Mouse (Mus musculus): ENCODE results near the gene Crispld2. TPM values are rescaled to one million over a fixed set of nuclear protein-coding genes. Genes with fewer than 3 reads are reported as not detected.

The Crispld2 gene
- polyA plus RNA-seq, 1 experiment: 4.1 TPM

- H3K27ac ChIP-seq (ENCODE audit: insufficient read depth, low read length): no peak overlapping the region
- H3K36me3 ChIP-seq (ENCODE audit: control insufficient read depth, insufficient read depth, low read length): no peaks in the 10 kb centered on the region
- H3K27me3 ChIP-seq (ENCODE audit: control insufficient read depth, insufficient read depth, low read length): no peaks in the 10 kb centered on the region
- H3K4me1 ChIP-seq (ENCODE audit: control insufficient read depth, insufficient read depth, insufficient read length): peaks cover 11% of the 10 kb centered on the region; the same call in 1 of the 2 replicates
- 90% methylated on average over 8 of the region's 8 CpGs for WGBS
- DNase-seq (ENCODE audit: low read depth in 1 of 2, low spot score in 2 of 2): no peak
- H3K4me3 ChIP-seq (ENCODE audit: extremely low read depth, insufficient read depth, insufficient read length): no peak overlapping the region
- TF ChIP-seq CTCF (IDR thresholded peaks at IDR 0.05; ENCODE audit: extremely low read depth, insufficient read depth, insufficient read length, insufficient replicate concordance) (no peak), POLR2A (IDR thresholded peaks at IDR 0.05; ENCODE audit: low read depth, low read length) (no peak)
Measured at GRCm38 (mm10) chr8:120052318-120052717, 60.1 kb downstream of the Crispld2 start.

GRCm38 (mm10) chr8:120054833-120055232 is 62.6 kb downstream of the Crispld2 start:
- H3K4me3 ChIP-seq (ENCODE audit: extremely low read depth, insufficient read depth, insufficient read length): no peak overlapping the region
- WGBS: 83% methylated on average over 3 of the region's 3 CpGs
- no peaks in the 10 kb centered on the region for H3K27me3 ChIP-seq (ENCODE audit: control insufficient read depth, insufficient read depth, low read length)
- H3K27ac ChIP-seq (ENCODE audit: insufficient read depth, low read length): no peak overlapping the region
- TF ChIP-seq POLR2A (IDR thresholded peaks at IDR 0.05; ENCODE audit: low read depth, low read length): no peak
- no peak for TF ChIP-seq CTCF (IDR thresholded peaks at IDR 0.05; ENCODE audit: extremely low read depth, insufficient read depth, insufficient read length, insufficient replicate concordance)
- no peak for DNase-seq (ENCODE audit: low read depth in 1 of 2, low spot score in 2 of 2)
- no peaks in the 10 kb centered on the region for H3K36me3 ChIP-seq (ENCODE audit: control insufficient read depth, insufficient read depth, low read length)
- H3K4me1 ChIP-seq (ENCODE audit: control insufficient read depth, insufficient read depth, insufficient read length): peaks cover 6% of the 10 kb centered on the region; the same call in 1 of the 2 replicates

GRCm38 (mm10) chr8:120057078-120057477 is 64.8 kb downstream of the Crispld2 start:
- H3K27ac ChIP-seq (ENCODE audit: insufficient read depth, low read length): no peak overlapping the region
- 77% methylated on average over 2 of the region's 2 CpGs for WGBS
- TF ChIP-seq CTCF (IDR thresholded peaks at IDR 0.05; ENCODE audit: extremely low read depth, insufficient read depth, insufficient read length, insufficient replicate concordance): no peak
- TF ChIP-seq POLR2A (IDR thresholded peaks at IDR 0.05; ENCODE audit: low read depth, low read length): no peak
- DNase-seq (ENCODE audit: low read depth in 1 of 2, low spot score in 2 of 2): no peak
- no peaks in the 10 kb centered on the region for H3K27me3 ChIP-seq (ENCODE audit: control insufficient read depth, insufficient read depth, low read length)
- no peaks in the 10 kb centered on the region for H3K36me3 ChIP-seq (ENCODE audit: control insufficient read depth, insufficient read depth, low read length)
- H3K4me1 ChIP-seq (ENCODE audit: control insufficient read depth, insufficient read depth, insufficient read length): no peaks in the 10 kb centered on the region
- no peak overlapping the region for H3K4me3 ChIP-seq (ENCODE audit: extremely low read depth, insufficient read depth, insufficient read length)

GRCm38 (mm10) chr8:120062742-120063141 is 70.5 kb downstream of the Crispld2 start:
- WGBS: 91% methylated on average over 14 of the region's 14 CpGs
- Histone ChIP-seq H3K36me3 (ENCODE audit: control insufficient read depth, insufficient read depth, low read length) (no peaks in the 10 kb centered on the region), H3K27me3 (ENCODE audit: control insufficient read depth, insufficient read depth, low read length) (no peaks in the 10 kb centered on the region), H3K4me3 (ENCODE audit: extremely low read depth, insufficient read depth, insufficient read length) (no peak overlapping the region), H3K4me1 (ENCODE audit: control insufficient read depth, insufficient read depth, insufficient read length) (no peaks in the 10 kb centered on the region), H3K27ac (ENCODE audit: insufficient read depth, low read length) (no peak overlapping the region)
- DNase-seq (ENCODE audit: low read depth in 1 of 2, low spot score in 2 of 2): no peak
- TF ChIP-seq POLR2A (IDR thresholded peaks at IDR 0.05; ENCODE audit: low read depth, low read length) (no peak), CTCF (IDR thresholded peaks at IDR 0.05; ENCODE audit: extremely low read depth, insufficient read depth, insufficient read length, insufficient replicate concordance) (no peak)

- H3K4me3 ChIP-seq (ENCODE audit: extremely low read depth, insufficient read depth, insufficient read length): no peak overlapping the region
- WGBS: 62% methylated on average over 3 of the region's 3 CpGs
- H3K36me3 ChIP-seq (ENCODE audit: control insufficient read depth, insufficient read depth, low read length): no peaks in the 10 kb centered on the region
- TF ChIP-seq CTCF (IDR thresholded peaks at IDR 0.05; ENCODE audit: extremely low read depth, insufficient read depth, insufficient read length, insufficient replicate concordance) (no peak), POLR2A (IDR thresholded peaks at IDR 0.05; ENCODE audit: low read depth, low read length) (no peak)
- H3K27me3 ChIP-seq (ENCODE audit: control insufficient read depth, insufficient read depth, low read length): no peaks in the 10 kb centered on the region
- DNase-seq (ENCODE audit: low read depth in 1 of 2, low spot score in 2 of 2): no peak
- H3K27ac ChIP-seq (ENCODE audit: insufficient read depth, low read length): no peak overlapping the region
- H3K4me1 ChIP-seq (ENCODE audit: control insufficient read depth, insufficient read depth, insufficient read length): no peaks in the 10 kb centered on the region
Measured at GRCm38 (mm10) chr8:120063326-120063725, 71.1 kb downstream of the Crispld2 start.

GRCm38 (mm10) chr8:120065611-120066010 is 73.4 kb downstream of the Crispld2 start:
- 87% methylated on average over 8 of the region's 8 CpGs for WGBS
- Histone ChIP-seq H3K4me1 (ENCODE audit: control insufficient read depth, insufficient read depth, insufficient read length) (no peaks in the 10 kb centered on the region), H3K27me3 (ENCODE audit: control insufficient read depth, insufficient read depth, low read length) (no peaks in the 10 kb centered on the region), H3K27ac (ENCODE audit: insufficient read depth, low read length) (no peak overlapping the region), H3K36me3 (ENCODE audit: control insufficient read depth, insufficient read depth, low read length) (no peaks in the 10 kb centered on the region), H3K4me3 (ENCODE audit: extremely low read depth, insufficient read depth, insufficient read length) (no peak overlapping the region)
- no peak for DNase-seq (ENCODE audit: low read depth in 1 of 2, low spot score in 2 of 2)
- TF ChIP-seq CTCF (IDR thresholded peaks at IDR 0.05; ENCODE audit: extremely low read depth, insufficient read depth, insufficient read length, insufficient replicate concordance) (no peak), POLR2A (IDR thresholded peaks at IDR 0.05; ENCODE audit: low read depth, low read length) (no peak)

GRCm38 (mm10) chr8:120066226-120066625 is 74.0 kb downstream of the Crispld2 start:
- no peaks in the 10 kb centered on the region for H3K27me3 ChIP-seq (ENCODE audit: control insufficient read depth, insufficient read depth, low read length)
- no peak for DNase-seq (ENCODE audit: low read depth in 1 of 2, low spot score in 2 of 2)
- no peaks in the 10 kb centered on the region for H3K36me3 ChIP-seq (ENCODE audit: control insufficient read depth, insufficient read depth, low read length)
- 87% methylated on average over 4 of the region's 4 CpGs for WGBS
- TF ChIP-seq POLR2A (IDR thresholded peaks at IDR 0.05; ENCODE audit: low read depth, low read length) (no peak), CTCF (IDR thresholded peaks at IDR 0.05; ENCODE audit: extremely low read depth, insufficient read depth, insufficient read length, insufficient replicate concordance) (no peak)
- H3K4me1 ChIP-seq (ENCODE audit: control insufficient read depth, insufficient read depth, insufficient read length): no peaks in the 10 kb centered on the region
- H3K4me3 ChIP-seq (ENCODE audit: extremely low read depth, insufficient read depth, insufficient read length): no peak overlapping the region
- no peak overlapping the region for H3K27ac ChIP-seq (ENCODE audit: insufficient read depth, low read length)
